Mouse (Mus musculus) cerebellum, adult 2 months (tissue): Measurements from ENCODE around the gene Amer2. TPM values are rescaled to one million over a fixed set of nuclear protein-coding genes. Genes with fewer than 3 reads are reported as not detected.
A peak's percentile ranks its signal among the peaks of the same experiment; 100 is the strongest.

Experiments
- DNase-seq, 2 experiments: peaks; one replicate each; pipeline ENCODE4 v3.0.0; 2021
- H3K27ac ChIP-seq: fragments of 200-500 bp; 2 replicates; pipeline ENCODE4 v1.5.1; 2012; ENCODE audit warnings: low read length, control low read depth, inconsistent platforms; ENCODE audit not compliant: insufficient read depth
- H3K27me3 ChIP-seq: fragments of 200-500 bp; 2 replicates; pipeline ENCODE4 v1.6.1; 2012; ENCODE audit warnings: inconsistent platforms, mild to moderate bottlenecking, low read length, moderate library complexity; ENCODE audit not compliant: control insufficient read depth, insufficient read depth
- H3K4me1 ChIP-seq: fragments of 200-500 bp; 2 replicates; pipeline ENCODE4 v1.6.1; 2011; ENCODE audit warnings: low read length; ENCODE audit not compliant: control insufficient read depth, insufficient read depth
- H3K4me3 ChIP-seq: fragments of 200-500 bp; replicated peaks from 2 replicates; pipeline ENCODE3; 2011; ENCODE audit warnings: mild to moderate bottlenecking, low read depth, low read length, control low read depth; ENCODE audit not compliant: insufficient read depth
- CTCF ChIP-seq: fragments of 200-500 bp; IDR thresholded peaks from 2 replicates; pipeline ENCODE4 v1.5.1; 2011; ENCODE audit warnings: low read depth, mild to moderate bottlenecking, control low read depth, low read length, moderate library complexity, borderline replicate concordance; ENCODE audit not compliant: insufficient read depth
- POLR2A ChIP-seq: fragments of 200-500 bp; IDR thresholded peaks from 2 replicates; pipeline ENCODE4 v1.6.1; 2011; ENCODE audit warnings: low read length, control low read depth, borderline replicate concordance; ENCODE audit not compliant: insufficient read depth
- WGBS: fragments of 180-500 bp; shearing (Covaris S2); methylation state at CpG from one replicate; pipeline ENCODE4 v1.1.7; 2018; 5-methylcytosine and 5-hydroxymethylcytosine counted together
- polyA plus RNA-seq: library from polyadenylated mRNA; depleted of rRNA; stranded (reverse); fragments of >200 nt; gene quantifications from 2 replicates; pipeline ENCODE4 v1.2.3, GENCODE M21; 2012

Amer2 gene
- polyA plus RNA-seq, 1 experiment: 28.3 TPM

GRCm38 (mm10) chr14:60417924-60418323, 44.9 kb downstream of the Amer2 start:
- WGBS: 91% methylated on average over 5 of the region's 5 CpGs
- Histone ChIP-seq H3K4me3 (no peak overlapping the region), H3K27ac (no peak overlapping the region), H3K27me3 (no peaks in the 10 kb centered on the region), H3K4me1 (peaks cover 3% of the 10 kb centered on the region; the same call in 1 of the 2 replicates)
- TF ChIP-seq CTCF: no peak
- no peak for TF ChIP-seq POLR2A
- DNase-seq: no peak

- Histone ChIP-seq H3K27me3 (no peaks in the 10 kb centered on the region), H3K4me3 (no peak overlapping the region), H3K27ac (no peak overlapping the region), H3K4me1 (no peaks in the 10 kb centered on the region)
- no peak for TF ChIP-seq POLR2A
- no peak for TF ChIP-seq CTCF
- no peak for DNase-seq
- 93% methylated on average over 2 of the region's 2 CpGs for WGBS
These were observed 49.9 kb downstream of the Amer2 start for GRCm38 (mm10) chr14:60422920-60423319.

GRCm38 (mm10) chr14:60424174-60424573, 51.1 kb downstream of the Amer2 start:
- no peak overlapping the region for H3K27ac ChIP-seq
- whole genome bisulfite sequencing: 75% methylated on average over 3 of the region's 3 CpGs
- no peaks in the 10 kb centered on the region; the same call in 1 of the 2 replicates for H3K4me1 ChIP-seq
- no peak for TF ChIP-seq CTCF
- TF ChIP-seq POLR2A: no peak
- no peaks in the 10 kb centered on the region for H3K27me3 ChIP-seq
- no peak for DNase-seq
- no peak overlapping the region for H3K4me3 ChIP-seq

- Histone ChIP-seq H3K27me3 (no peaks in the 10 kb centered on the region), H3K27ac (no peak overlapping the region), H3K4me3 (no peak overlapping the region), H3K4me1 (peaks cover 3% of the 10 kb centered on the region)
- 93% methylated on average over 7 of the region's 7 CpGs for WGBS
- TF ChIP-seq CTCF (no peak), POLR2A (no peak)
- DNase-seq: no peak
These were observed 52.5 kb downstream of the Amer2 start for GRCm38 (mm10) chr14:60425553-60425952.

- H3K27ac ChIP-seq: no peak overlapping the region
- no peak for TF ChIP-seq CTCF
- no peak for TF ChIP-seq POLR2A
- no peak for DNase-seq
- 74% methylated on average over 3 of the region's 3 CpGs for WGBS
- H3K4me1 ChIP-seq: peaks cover 3% of the 10 kb centered on the region
- no peaks in the 10 kb centered on the region for H3K27me3 ChIP-seq
- H3K4me3 ChIP-seq: no peak overlapping the region
These were observed 54.8 kb downstream of the Amer2 start for GRCm38 (mm10) chr14:60427896-60428295.

- H3K4me1 ChIP-seq: peaks cover 3% of the 10 kb centered on the region
- peak overlapping the region; percentile 40 for H3K4me3 ChIP-seq
- no peak for TF ChIP-seq CTCF
- no peak for TF ChIP-seq POLR2A
- peak; percentile 57 to 63 for DNase-seq
- 5% methylated on average over 6 of the region's 6 CpGs for WGBS
- no peaks in the 10 kb centered on the region for H3K27me3 ChIP-seq
- H3K27ac ChIP-seq: no peak overlapping the region
These were observed 56.5 kb downstream of the Amer2 start for GRCm38 (mm10) chr14:60429513-60429912.

- H3K27ac ChIP-seq: no peak overlapping the region
- no peak for DNase-seq
- no peak for TF ChIP-seq POLR2A
- TF ChIP-seq CTCF: no peak
- H3K4me3 ChIP-seq: no peak overlapping the region
- WGBS: 79% methylated on average over 5 of the region's 5 CpGs
- no peaks in the 10 kb centered on the region for H3K27me3 ChIP-seq
- H3K4me1 ChIP-seq: peaks cover 3% of the 10 kb centered on the region
These were observed 58.5 kb downstream of the Amer2 start for GRCm38 (mm10) chr14:60431515-60431914.

GRCm38 (mm10) chr14:60432136-60432535, 59.1 kb downstream of the Amer2 start:
- TF ChIP-seq POLR2A (no peak), CTCF (no peak)
- peaks cover 3% of the 10 kb centered on the region for H3K4me1 ChIP-seq
- DNase-seq: no peak
- H3K4me3 ChIP-seq: no peak overlapping the region
- H3K27ac ChIP-seq: no peak overlapping the region
- whole genome bisulfite sequencing: 95% methylated on average over 2 of the region's 2 CpGs
- H3K27me3 ChIP-seq: no peaks in the 10 kb centered on the region

GRCm38 (mm10) chr14:60435515-60435914, 62.5 kb downstream of the Amer2 start:
- 57% methylated on average over 4 of the region's 4 CpGs for WGBS
- no peaks in the 10 kb centered on the region for H3K4me1 ChIP-seq
- H3K27me3 ChIP-seq: no peaks in the 10 kb centered on the region
- TF ChIP-seq CTCF (peak; percentile 77), POLR2A (no peak)
- no peak overlapping the region for H3K4me3 ChIP-seq
- DNase-seq: peak; percentile 59 to 62
- no peak overlapping the region for H3K27ac ChIP-seq
